Mouse (Mus musculus): Measurements from ENCODE around the gene Plk3.
A peak's percentile ranks its signal among the peaks of the same experiment; 100 is the strongest.

Gene Plk3

DNA sequence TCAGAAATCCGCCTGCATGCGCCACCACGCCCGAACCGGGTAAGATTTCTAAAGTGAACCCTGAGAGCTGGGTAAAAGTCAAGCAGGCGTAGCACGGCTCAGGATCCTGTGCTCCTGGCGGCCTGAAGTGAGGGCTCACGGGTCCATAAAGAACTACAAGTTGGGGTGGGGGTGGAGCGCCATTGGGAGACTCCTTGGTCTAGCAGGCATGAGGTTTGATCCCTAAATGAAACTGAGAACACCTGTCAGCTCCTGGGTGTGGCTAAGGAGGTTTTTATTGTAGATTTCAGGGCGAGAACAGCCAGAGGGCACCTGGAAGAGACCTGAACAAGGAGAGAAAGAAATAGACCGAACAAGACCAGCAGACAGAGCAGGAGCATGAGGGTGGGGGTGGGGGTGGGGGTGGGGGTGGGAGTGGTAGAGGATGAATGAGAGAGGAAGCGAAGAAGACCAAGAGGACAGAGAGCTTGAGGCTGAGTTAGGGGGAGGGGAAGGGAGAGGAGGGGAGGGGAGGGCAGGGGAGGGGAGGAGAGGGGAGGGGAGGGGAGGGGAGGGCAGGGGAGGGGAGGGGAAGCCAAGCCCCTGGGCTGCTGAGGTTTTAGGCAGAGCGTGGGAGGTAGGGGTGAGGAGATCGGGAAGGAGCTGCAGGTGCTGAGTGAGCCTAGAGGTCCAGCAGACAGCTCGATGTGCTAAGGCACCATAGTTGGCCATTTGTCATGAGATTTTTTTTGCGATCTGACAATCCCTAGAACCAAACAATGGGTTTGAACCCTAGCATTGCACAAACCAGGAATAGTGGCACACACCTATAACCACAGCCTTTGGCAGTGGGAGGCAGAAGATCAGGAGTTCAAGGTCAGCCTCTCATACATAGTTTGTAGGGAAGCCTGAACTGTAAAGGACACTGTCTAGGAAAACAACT lies 4.8 kb upstream of the Plk3 start:
- no peak for DNase-seq (ENCODE audit: low spot score)

DNA sequence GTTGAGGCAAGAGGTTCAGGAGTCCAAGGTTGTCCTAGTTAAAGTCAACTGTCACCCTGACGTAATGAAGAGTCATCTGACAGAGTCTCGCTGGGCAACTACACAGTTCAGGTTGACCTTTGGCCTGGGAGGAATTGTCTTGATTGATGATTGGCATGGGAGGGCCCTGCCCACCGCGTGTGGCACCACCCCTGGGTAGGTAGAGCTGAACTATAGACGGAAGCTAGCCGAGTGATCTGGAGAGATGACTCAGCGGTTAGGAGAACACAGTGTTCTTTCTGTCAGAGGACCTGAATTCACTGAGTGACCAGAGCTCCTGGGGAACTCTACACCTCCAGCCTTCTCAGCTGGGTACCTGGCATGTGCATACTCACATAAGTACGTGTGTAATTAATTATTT lies 2.3 kb upstream of the Plk3 start:
- peak; percentile 60 for DNase-seq (ENCODE audit: low spot score)

DNA sequence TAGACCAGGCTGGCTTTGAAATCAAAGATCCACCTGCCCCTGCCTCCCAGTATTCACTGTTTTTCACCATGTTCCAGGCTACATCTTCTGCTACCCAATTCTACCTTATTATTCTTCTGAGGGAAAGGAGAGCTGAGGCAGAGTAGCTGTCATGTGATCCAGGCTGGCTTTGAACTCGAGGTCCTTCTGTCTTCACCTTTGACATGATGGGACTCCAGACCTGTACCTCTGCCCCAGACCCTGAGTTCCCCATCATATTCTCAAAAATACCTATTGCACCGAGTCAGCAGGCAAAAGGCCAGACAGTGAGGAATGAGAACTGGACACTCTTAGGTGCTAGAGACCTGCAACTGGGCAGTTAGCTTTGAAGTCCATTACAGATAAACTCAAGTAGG lies 835 bp upstream of the Plk3 start:
- DNase-seq (ENCODE audit: low spot score) = no peak

DNA sequence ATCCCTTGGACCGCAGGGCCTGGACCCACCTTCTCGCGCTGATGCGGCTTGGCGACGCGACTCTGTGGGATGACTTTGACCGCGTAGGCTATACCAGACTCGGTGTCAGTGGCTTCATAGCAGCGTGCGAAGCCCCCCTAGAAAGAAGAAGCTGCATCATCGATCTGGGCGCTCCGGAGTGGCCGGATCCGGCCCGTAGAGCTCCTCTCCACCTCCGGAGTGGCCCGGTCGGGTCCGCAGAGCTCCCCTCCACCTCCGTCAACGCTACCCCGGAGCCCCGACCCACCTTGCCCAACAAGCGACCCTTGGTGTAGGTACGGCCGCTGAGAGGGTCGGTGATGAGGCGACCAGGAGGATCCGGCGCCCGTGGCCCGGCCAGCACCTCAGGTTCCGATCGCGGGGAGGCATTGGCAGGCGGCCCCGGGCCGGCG lies 382 bp downstream of the Plk3 start:
- no peak for DNase-seq (ENCODE audit: low spot score)

DNA sequence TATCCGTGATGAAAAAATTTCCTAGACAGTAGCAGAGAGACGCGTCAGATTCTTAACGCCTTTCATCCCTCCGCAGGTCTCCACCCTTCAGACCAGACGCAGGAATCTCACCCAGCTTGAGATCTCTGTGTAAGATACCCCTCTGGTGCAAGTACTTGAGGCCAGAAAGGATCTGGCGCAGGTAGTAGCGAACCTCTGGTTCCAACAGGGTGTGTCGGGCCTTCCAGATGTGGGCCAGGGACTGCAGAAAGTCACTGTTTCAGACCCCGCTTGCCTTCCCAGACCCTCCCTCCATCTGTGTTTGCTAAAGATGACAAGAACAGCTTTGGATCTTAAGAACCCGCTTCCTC lies 994 bp downstream of the Plk3 start:
- DNase-seq (ENCODE audit: low spot score) = no peak

DNA sequence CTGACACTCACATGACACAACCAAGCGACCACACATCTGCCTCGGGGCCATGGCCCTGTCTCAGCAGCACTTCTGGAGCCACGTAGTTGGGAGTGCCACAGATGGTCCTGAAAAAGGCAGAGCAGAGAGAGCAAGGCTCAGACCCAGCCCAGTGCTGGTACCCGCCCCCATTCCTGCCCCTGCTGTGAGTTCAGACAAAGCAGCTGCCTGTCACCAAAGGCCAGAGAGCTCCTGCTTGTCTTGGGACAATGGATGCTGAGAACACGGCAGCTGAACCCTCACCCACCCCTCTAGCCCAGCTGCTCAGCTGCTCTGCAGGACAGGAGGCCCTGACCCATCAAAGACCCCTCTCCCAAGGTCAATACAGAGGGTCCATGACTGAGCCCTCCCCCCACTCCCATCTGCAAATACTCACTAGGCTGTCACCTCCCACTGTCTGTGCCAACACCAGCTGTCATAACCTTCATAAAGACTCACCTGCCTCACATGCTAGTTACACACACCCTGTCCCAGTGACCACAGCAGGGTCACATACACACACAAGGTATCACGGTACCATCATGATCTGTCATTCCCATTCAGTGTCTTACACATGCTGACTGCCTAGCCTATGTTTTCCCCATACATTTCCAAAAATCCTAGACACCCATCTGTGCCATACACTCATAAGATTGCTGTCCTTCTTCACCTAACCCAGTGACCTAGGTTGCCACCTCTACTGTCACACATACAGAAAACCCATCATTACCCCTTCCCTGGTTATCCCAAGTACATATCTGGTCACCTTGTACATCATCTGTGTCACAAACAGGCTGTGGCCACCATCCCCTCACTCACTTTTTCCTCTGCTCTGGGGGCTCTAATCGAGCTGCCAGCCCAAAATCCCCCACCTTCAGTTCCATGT lies 1.6 kb downstream of the Plk3 start:
- no peak for DNase-seq (ENCODE audit: low spot score)

DNA sequence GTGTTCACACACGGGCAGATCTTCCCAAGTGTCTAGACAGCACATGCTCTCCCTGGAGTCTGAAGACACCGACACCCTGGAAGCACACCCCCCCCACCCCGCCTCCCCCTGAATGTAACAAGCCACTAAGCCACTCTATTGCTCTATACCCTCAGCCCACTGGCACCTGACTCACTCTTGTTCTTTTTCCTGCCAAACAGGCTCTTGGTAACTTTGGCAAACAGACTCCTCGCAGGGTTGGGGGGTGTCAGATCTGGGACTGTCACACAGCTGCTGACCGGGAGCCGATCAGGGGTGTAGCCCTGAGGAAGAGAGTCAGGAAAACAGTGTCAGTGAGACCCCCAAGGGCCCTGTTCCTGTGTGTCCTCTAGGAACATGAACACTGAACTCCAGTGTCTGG lies 2.6 kb downstream of the Plk3 start:
- no peak for DNase-seq (ENCODE audit: low spot score)

DNA sequence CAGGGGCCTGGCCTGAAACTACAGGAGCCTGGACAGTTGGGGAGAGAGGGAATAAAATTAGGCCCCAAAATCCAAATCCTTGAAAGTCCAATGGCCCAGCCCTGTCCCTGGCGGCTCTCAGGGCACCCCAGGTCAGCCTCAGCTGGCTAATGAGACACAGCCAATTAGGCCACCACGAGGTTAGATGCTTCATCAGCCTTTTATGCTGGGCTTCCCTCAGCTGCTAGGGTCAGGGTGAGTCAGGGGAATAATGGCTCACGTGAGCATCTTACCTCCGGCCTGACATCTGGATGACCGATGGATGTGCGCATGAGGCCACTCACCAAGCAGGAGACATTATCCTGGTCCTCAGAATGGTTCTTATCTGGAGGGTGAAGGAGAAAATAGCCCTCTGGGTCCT lies 3.0 kb downstream of the Plk3 start:
- no peak for DNase-seq (ENCODE audit: low spot score)

DNA sequence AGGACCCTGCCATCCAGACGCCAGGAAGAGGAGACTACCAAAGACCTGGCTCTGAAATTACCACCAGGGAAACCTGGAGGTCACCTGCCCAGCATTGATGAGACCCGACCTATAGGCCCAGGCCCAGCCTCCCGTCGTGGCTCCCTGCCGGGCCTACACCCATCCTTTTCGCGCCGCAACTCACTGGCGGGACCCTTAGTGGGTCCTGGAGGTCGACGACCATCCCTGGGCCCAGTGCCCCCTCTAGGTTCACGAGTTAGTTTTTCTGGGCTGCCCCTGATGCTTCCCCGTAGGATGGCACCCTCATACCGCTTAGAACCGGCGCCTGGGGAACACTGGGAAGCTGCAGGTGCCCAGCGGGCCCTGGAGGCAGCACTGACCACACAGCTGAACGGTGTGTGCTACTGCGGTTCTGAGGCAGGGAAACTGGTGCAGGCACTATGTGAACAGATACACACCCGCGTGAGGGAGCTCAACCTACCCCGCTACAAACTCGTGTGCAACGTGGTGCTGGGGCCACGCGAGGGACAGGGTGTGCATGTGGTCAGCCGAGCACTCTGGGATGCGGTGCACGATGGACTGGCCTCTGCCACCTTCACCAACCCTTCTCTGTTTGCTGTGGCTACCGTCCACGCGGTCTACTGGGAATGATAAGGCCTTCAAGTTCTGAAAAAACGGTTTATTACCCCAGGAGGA lies 5.6 kb downstream of the Plk3 start:
- no peak for DNase-seq (ENCODE audit: low spot score)

DNA sequence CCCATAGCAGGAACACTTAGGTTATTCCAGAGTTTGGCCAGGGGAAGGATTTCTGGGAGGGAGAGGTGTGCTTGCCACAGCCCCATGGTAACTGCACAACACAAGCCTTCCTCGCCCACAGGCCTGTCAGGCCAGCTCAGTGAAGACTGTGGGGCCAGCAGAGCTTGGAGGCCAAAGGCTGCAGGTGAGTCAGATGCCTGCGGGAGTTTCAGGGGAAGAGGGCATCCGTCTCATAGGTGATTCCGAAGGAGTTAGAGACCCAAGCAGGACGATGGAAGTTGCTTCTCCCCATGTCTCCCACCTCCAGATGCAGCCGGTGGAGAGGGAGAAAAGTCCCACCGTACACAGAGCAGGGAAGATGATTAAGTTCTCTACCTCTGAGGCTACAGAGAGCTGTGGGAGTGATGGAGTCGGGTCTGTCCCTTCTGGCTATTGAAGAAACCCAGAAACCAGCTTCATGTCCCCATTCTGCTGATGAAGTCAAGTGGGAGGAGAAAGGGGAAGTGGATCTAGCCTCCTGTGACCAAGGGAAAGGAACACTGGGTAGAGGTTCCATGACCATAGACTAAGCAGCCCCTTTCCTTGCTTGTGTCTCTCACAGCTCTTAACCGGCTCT lies 7.0 kb downstream of the Plk3 start, which contains the start of gene Tctex1d4:
TSS of gene Tctex1d4 (plus strand) at position 120 of the 616 bp plus-strand sequence.
- no peak for DNase-seq (ENCODE audit: low spot score)

DNA sequence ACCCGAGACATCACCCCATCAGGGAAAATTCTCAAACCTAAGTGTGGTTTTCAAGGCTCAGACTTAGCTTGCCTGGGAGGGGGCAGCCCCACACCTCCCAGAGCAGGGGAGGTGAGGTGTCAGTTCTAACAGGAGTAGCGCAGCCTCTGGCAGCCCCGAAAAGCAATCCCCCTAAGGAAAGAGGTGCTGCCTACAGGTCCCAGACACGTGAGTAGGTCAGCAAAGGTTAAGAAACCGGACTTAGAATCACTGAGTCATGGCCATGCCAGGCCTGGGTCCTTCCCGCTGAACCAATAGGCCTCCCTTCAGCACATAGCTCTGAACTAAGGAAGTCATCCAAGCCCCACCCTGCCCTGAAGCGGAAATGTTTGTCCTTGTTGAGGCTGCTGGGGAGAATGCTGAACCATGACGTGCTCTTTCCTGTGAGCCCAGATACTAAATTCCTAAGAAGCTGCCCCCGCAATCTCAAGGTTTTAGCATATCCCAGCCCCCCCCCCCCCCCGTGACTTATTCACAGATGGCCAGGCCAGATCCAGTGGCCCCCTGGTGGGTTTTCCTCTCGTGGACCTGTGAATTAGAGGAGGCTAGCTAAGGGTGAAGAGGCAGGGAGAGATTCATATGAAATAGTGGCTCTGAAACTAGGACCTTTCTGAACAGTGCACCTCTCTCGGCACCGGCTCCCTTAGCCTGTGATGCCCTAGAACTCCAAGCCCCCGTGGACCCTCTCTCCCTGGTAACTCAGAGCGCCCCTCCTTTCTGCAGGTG lies 7.7 kb downstream of the Plk3 start:
- no peak for DNase-seq (ENCODE audit: low spot score)

DNA sequence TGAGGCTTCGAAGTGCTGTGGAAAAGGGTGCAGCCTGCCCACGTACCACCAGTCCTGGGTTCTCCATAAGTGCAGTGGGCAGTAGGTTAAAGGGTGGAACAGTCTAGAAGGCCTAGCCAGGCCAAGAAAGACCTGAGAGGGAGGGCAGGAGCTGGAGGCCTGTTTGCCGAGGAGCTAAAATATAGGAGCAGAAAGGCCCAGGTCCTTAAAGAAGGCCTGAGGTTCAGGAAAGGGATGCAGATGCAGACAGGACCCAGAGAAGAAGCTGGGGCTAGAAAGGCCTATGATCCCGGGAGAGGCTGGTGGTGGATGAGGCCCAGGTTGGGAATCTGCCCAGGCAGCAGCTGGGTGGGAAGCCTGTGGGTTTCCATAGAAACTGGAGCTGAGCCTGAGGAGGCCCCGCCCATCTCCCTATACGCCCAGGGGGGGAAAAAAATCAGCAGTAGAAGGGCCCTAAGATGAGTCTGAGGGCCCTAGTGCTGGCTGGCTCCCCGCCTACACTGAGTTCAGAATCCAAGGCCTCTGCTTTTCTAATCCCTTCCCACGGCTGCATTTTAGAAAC lies 8.3 kb downstream of the Plk3 start, which contains the start of gene Btbd19:
TSS of gene Btbd19 (minus strand) at position 378 of the 562 bp plus-strand sequence.
- DNase-seq (ENCODE audit: low spot score) = no peak

DNA sequence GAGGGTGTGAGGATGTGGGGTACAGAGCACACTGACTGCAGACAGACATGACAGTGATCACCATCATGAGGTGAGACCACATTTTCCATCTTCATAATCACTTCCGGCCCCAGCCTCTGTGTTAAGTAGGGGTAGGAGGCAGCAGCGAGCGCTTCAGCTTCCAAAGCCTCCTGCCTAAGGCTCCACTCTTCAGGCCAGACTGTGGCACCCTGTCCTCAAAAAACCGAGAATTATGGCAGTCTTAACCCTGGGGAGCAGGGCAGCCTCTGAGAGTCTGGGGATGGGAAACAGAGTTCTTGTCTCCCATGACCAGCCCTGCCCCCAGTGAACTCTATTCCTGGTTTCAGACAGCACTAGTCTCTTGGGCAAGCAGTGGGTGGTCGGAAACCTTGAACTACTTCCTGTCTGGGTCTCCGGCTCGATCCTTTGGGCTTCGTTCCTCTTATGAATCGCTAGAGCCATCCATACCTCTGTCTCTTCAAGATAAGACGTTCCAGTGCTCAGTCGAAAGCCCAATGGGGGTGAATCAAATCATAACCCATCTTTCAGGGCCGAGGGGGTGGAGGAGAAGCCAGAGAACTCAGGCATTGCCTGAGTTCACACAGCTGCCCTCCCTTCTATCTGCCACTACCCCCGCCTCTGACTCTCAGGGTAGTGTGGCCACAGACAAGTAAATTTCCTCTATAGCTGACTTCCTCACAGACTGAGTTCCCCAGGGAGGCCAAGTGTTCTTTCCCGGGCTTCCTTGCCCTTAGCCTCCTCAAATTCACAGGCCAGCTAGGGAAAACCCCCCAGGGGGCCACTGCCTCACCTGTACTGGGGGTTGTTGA lies 9.0 kb downstream of the Plk3 start:
- peak; percentile 46 for DNase-seq (ENCODE audit: low spot score)

DNA sequence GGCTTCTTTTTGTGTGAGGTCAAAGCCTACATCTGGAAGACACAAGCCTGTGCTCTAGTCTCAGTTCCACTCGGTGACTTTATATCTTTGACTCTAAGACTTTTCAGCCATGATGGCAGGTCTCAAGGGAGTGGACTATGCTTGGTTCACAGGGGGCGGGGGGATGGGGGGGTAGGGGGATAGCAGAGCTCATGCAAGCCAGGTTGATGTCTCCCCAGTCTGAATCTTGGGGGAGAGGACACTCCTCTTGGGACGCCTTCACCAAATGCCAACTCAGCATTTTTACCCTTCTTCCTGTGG lies 9.6 kb downstream of the Plk3 start:
- no peak for DNase-seq (ENCODE audit: low spot score)

DNA sequence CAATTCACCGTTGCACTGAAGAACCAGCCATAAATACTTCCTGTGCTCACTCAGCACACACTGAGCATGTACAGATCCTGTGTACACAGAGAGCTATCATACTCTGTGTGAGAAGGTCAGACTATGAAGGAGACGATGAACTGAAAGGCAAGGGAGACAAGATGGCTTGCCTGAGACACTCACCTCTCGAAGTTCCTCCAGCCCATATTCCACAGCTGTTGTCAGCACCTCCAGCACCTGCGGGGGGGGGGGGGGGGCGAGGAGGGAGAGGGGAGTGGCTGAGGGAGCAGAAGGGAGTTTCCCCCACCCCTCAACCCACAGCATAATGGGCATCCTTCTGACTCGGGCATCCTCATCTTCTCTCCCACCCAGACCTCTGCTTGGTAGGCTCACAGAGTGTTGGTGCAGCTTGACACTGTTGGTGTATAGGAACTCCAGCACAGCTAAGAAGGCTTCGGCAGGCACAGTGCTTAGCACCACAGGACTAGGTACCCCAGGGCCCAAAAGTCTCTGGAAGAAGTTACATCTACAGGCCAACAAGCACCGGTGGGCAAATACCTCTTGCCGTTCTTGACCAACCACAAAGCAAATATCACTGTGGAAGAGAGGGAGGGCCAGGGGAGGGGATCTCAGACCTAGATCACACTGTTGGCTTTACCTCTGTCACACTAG lies 10.1 kb downstream of the Plk3 start:
- no peak for DNase-seq (ENCODE audit: low spot score)

DNA sequence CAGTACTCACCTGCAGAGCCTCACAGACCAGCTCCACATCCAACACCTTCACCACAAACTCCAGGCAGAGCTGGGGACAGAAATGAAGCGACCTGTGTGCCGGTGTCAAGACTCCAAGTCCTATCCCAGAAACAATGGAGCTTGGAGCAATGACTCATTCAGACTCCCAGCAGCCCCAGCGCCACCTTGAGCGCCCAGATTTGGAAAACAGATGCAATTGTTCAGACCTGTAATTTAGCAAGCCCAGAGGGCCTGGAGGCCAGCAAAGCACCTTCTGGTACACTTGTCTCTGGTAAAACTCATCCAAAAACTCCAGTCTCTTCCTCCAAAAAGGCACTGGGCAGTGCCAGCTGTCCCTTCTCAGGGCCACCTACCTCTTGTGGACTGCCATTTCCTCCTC lies 11.6 kb downstream of the Plk3 start:
- no peak for DNase-seq (ENCODE audit: low spot score)

DNA sequence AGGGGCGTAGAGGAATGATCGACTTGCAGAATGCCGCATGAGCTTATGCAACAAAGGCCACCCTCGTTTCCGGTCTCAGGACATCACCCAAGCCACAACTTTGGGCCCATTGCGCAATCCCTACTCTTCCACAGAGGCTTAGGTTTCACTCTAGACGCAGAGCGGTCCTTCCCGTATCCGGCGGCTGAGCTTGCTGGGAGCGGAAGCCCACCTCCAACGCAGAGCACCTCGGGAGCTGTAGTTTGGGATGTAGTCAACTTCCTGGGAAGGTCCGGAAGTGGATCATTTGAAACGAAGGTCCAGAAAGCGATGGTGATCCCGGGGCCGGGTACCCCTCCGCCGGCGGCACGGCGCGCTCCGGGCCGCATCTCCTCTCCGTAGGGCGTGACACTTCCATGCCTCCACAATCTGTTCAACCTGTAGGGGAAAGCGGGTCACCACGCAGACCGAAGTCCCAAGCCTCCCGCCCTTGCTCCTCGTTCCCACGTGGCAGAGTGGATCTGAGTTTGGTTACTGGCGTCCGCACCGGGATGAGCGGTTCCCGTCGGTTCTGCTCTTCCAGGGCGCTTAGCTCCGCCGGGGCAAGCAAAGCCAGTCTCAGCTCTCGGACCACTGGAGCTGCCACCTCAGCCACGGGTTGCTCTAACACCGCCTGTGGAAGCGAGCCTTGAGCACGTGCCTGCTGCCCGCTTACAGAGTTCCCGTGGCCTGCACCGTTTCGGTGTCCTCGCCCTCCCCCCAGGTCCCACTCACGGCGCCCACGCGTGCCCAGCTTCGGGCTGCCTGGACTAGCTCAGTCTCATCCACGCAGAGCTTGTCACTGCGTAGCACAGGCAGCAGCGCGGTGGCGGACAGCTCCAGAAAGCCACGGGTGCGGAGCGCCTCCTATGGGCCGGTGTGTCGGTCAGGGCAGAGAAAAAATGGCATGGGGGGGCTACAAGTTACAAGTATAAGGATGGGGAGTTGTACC lies 13.0 kb downstream of the Plk3 start:
- peak; percentile 84 for DNase-seq (ENCODE audit: low spot score)

DNA sequence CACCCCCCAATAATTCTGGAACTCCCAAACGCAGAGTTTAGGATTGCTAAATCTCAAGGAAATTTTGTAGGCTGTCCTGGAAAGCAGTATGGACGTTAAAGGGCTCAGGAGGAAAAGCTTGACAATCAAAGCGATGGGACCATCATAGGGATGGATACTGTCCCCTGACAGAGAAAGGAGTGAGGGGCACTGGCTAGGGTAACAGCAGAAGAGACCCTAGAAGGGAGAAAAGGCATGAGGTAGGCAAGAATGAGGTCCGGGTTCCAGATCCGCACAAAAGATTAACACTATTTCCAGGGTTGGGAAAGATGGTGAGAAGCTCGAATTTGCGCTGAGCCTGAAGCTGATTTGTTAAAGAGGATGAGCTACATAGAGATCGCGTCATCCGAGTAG lies 13.7 kb downstream of the Plk3 start:
- DNase-seq (ENCODE audit: low spot score) = no peak
